ENCODE assay signal across 8 mouse cellular contexts in genomic region chr6:99726576-99727303, GRCm38 (mm10). TPM values are rescaled to one million over a fixed set of nuclear protein-coding genes. Genes with fewer than 3 reads are reported as not detected.
DNase-seq lines count a peak whose midpoint lies in the region; ATAC-seq and TF ChIP-seq lines count a peak whose summit lies in the region.

No protein-coding gene starts in this region.

- peak overlapping the region; percentile 44 for H3K9ac ChIP-seq in lung, embryonic 14.5 days
- peak overlapping the region; percentile 62 for H3K9ac ChIP-seq in embryonic facial prominence, embryonic 14.5 days (ENCODE audit: low read depth, low read length)
- H3K9ac ChIP-seq in neural tube, embryonic 14.5 days (replicated peaks; ENCODE audit: low read depth, low read length) = peak overlapping the region; percentile 41

- no peak overlapping the region for H3K27ac ChIP-seq in lung, embryonic 14.5 days (ENCODE audit: low read depth)
- no peak overlapping the region for H3K27ac ChIP-seq in embryonic facial prominence, embryonic 14.5 days (replicated peaks; ENCODE audit: low read depth, low read length)
- H3K27ac ChIP-seq in neural tube, embryonic 14.5 days (ENCODE audit: low read depth, low read length) = no peak overlapping the region

- no peaks in the 10 kb centered on the region for H3K36me3 ChIP-seq in lung, embryonic 14.5 days (ENCODE audit: insufficient read depth)
- H3K36me3 ChIP-seq in embryonic facial prominence, embryonic 14.5 days (ENCODE audit: control insufficient read depth, insufficient read depth, low read length) = no peaks in the 10 kb centered on the region
- H3K36me3 ChIP-seq in neural tube, embryonic 14.5 days (ENCODE audit: control insufficient read depth, insufficient read depth, low read length) = no peaks in the 10 kb centered on the region

- peaks cover 33% of the 10 kb centered on the region for H3K27me3 ChIP-seq in lung, embryonic 14.5 days (ENCODE audit: insufficient read depth, low read length)
- H3K27me3 ChIP-seq in embryonic facial prominence, embryonic 14.5 days (replicated peaks; ENCODE audit: control insufficient read depth, insufficient read depth, low read length) = peaks cover 24% of the 10 kb centered on the region
- H3K27me3 ChIP-seq in neural tube, embryonic 14.5 days (ENCODE audit: control insufficient read depth, insufficient read depth, low read length) = peaks cover 28% of the 10 kb centered on the region

- 5% methylated on average over 22 of the region's 22 CpGs for WGBS in lung, embryonic 14.5 days
- WGBS in embryonic facial prominence, embryonic 14.5 days = 3% methylated on average over 17 of the region's 22 CpGs
- WGBS in neural tube, embryonic 14.5 days = 3% methylated on average over 22 of the region's 22 CpGs

- peak overlapping the region; percentile 96 for H3K4me2 ChIP-seq in lung, embryonic 14.5 days
- H3K4me2 ChIP-seq in embryonic facial prominence, embryonic 14.5 days (ENCODE audit: low read depth, low read length) = peak overlapping the region; percentile 99
- H3K4me2 ChIP-seq in neural tube, embryonic 14.5 days (ENCODE audit: low read depth, low read length) = peak overlapping the region; percentile 90

- peak; percentile 27 for DNase-seq in lung, embryonic 14.5 days
- no peak for DNase-seq in lung, adult 18-20 months
- peak; percentile 16 for DNase-seq in embryonic facial prominence, embryonic 14.5 days (ENCODE audit: low spot score)
- DNase-seq in kidney, postnatal 4 days = peak; percentile 8 to 16
- DNase-seq in adrenal gland, postnatal 36 days = no peak
- no peak for DNase-seq in cerebellum, adult 11-12 months

- TF ChIP-seq CTCF in lung, embryonic 14.5 days (IDR thresholded peaks at IDR 0.05; ENCODE audit: low read depth) = no peak

- H3K9me3 ChIP-seq in lung, embryonic 14.5 days (ENCODE audit: low read depth, low read length) = no peaks in the 10 kb centered on the region
- H3K9me3 ChIP-seq in embryonic facial prominence, embryonic 14.5 days (ENCODE audit: control insufficient read depth, low read length) = no peaks in the 10 kb centered on the region
- H3K9me3 ChIP-seq in neural tube, embryonic 14.5 days (ENCODE audit: control insufficient read depth, low read length) = no peaks in the 10 kb centered on the region

- no peaks in the 10 kb centered on the region for H3K4me1 ChIP-seq in lung, embryonic 14.5 days (ENCODE audit: insufficient read depth)
- 0 out of 2 replicates have a peak, but pooled peaks cover 4% of the 10 kb centered on the region for H3K4me1 ChIP-seq in embryonic facial prominence, embryonic 14.5 days (ENCODE audit: control insufficient read depth, insufficient read depth, low read length)
- H3K4me1 ChIP-seq in neural tube, embryonic 14.5 days (ENCODE audit: control insufficient read depth, insufficient read depth, low read length) = peaks cover 10% of the 10 kb centered on the region

- peak; percentile 44 for ATAC-seq in lung, embryonic 14.5 days (ENCODE audit: insufficient read depth)
- ATAC-seq in embryonic facial prominence, embryonic 14.5 days (ENCODE audit: low read depth) = no peak
- ATAC-seq in neural tube, embryonic 14.5 days (ENCODE audit: low read depth) = peak; percentile 44; the same call in 1 of the 2 replicates
- no peak for ATAC-seq in megakaryocyte-erythroid progenitor cell, adult 5-6 weeks (replicated peaks; ENCODE audit: low FRiP score, low TSS enrichment, poor library complexity, severe bottlenecking)

- peak overlapping the region; percentile 45 for H3K4me3 ChIP-seq in lung, embryonic 14.5 days (ENCODE audit: low read depth, low read length)
- peak overlapping the region; percentile 54 for H3K4me3 ChIP-seq in embryonic facial prominence, embryonic 14.5 days (ENCODE audit: low read depth, low read length)
- H3K4me3 ChIP-seq in neural tube, embryonic 14.5 days (ENCODE audit: low read depth, low read length) = peak overlapping the region; percentile 42

RNA-seq across cellular contexts. Expression of gene Prok2, which starts 0.5 kb away (rescaled TPM):
- 0.12 and 0.18 TPM in 2 replicates for polyA plus RNA-seq in lung, embryonic 14.5 days (2014; fragmentation: Nextera tagmentation; extraction: Ambion mirVana)
- 0.84 and 0.93 TPM in 2 replicates for polyA plus RNA-seq in embryonic facial prominence, embryonic 14.5 days (2014; fragmentation: Nextera tagmentation; extraction: Ambion mirVana)
- polyA plus RNA-seq in neural tube, embryonic 14.5 days (2014; fragmentation: Nextera tagmentation; extraction: Ambion mirVana) = not detected in 2 replicates
- total RNA-seq in adrenal gland, postnatal 36 days (2021) = not detected
- not detected in 2 replicates for total RNA-seq in megakaryocyte-erythroid progenitor cell, adult 5-6 weeks (2014; fragmentation: Nextera tagmentation)
- total RNA-seq in megakaryocyte-erythroid progenitor cell, adult 5-6 weeks (2017) = not detected in 2 replicates

RNA-seq across cellular contexts. Expression of gene Gpr27, which starts 34.3 kb away (rescaled TPM):
- 6.1 and 6.5 TPM in 2 replicates for polyA plus RNA-seq in lung, embryonic 14.5 days (2014; fragmentation: Nextera tagmentation; extraction: Ambion mirVana)
- polyA plus RNA-seq in embryonic facial prominence, embryonic 14.5 days (2014; fragmentation: Nextera tagmentation; extraction: Ambion mirVana) = 7.9 TPM in 2 replicates
- 21.0 and 21.7 TPM in 2 replicates for polyA plus RNA-seq in neural tube, embryonic 14.5 days (2014; fragmentation: Nextera tagmentation; extraction: Ambion mirVana)
- 1 to 10 TPM; 2.3 to 3.6 TPM for total RNA-seq in adrenal gland, postnatal 36 days (2021)
- not detected in 2 replicates for total RNA-seq in megakaryocyte-erythroid progenitor cell, adult 5-6 weeks (2014; fragmentation: Nextera tagmentation)
- total RNA-seq in megakaryocyte-erythroid progenitor cell, adult 5-6 weeks (2017) = not detected in 2 replicates

Comparison
In these comparisons a context has a peak if more than half of its experiments do, and no peak if none do; other contexts are left out.
1. DNase-seq: peak in lung, embryonic 14.5 days (single experiment), embryonic facial prominence, embryonic 14.5 days (single experiment) and kidney, postnatal 4 days (2 of 2); none in lung, adult 18-20 months (0 of 2), adrenal gland, postnatal 36 days (0 of 2) and cerebellum, adult 11-12 months (single experiment).
2. ATAC-seq: peak in lung, embryonic 14.5 days (single experiment) and neural tube, embryonic 14.5 days (single experiment); none in embryonic facial prominence, embryonic 14.5 days (single experiment) and megakaryocyte-erythroid progenitor cell, adult 5-6 weeks (single experiment).
3. Peak in every context shown above with its lines, with median percentiles within 50 percentile points of each other: H3K4me2 ChIP-seq, H3K4me3 ChIP-seq and H3K9ac ChIP-seq.